ENCODE assay signal across 24 mouse cellular contexts in genomic region chr9:99492634-99493200, GRCm38 (mm10). TPM values are rescaled to one million over a fixed set of nuclear protein-coding genes. Genes with fewer than 3 reads are reported as not detected.
A peak's percentile ranks its signal among the peaks of the same experiment; 100 is the strongest.
DNase-seq lines count a peak whose midpoint lies in the region; ATAC-seq and TF ChIP-seq lines count a peak whose summit lies in the region.
"Had no signal": no experiment of that assay in that cellular context is flagged by ENCODE, and none has a peak within 500 bp of the region (broad histone marks: within the 10 kb centered on the region; RNA-seq: fewer than 3 reads in every experiment).

No protein-coding gene starts in this region.

- ATAC-seq in common myeloid progenitor, adult 5-6 weeks (replicated peaks; ENCODE audit: low read depth, poor library complexity, severe bottlenecking), result peak; percentile 74
- ATAC-seq in megakaryocyte, adult 5-6 weeks (ENCODE audit: poor library complexity, severe bottlenecking), result 0 out of 2 replicates have a peak, but pooled peaks have one; percentile 37
- ATAC-seq: forebrain, embryonic 16.5 days; intestine, embryonic 15.5 days had no signal

- TF ChIP-seq POLR2A in cerebellum, adult 2 months (IDR thresholded peaks at IDR 0.05; ENCODE audit: borderline replicate concordance, insufficient read depth, low read length), result no peak

- DNase-seq in A20 (ENCODE audit: low read depth, low spot score), result peak; percentile 21
- DNase-seq in cerebellum, adult 2 months, result no peak
- DNase-seq in layer of hippocampus, adult 9-11 months, result no peak
- no peak for DNase-seq in cerebellum, adult 18-20 months
- DNase-seq: adrenal gland, postnatal 10 days; cerebellum, adult 8-10 months; cerebellum, postnatal 14 days; gastrocnemius, postnatal 14 days; heart, adult 18-20 months; heart, postnatal 10 days had no signal

- no peak for TF ChIP-seq CTCF in cerebellum, adult 2 months (IDR thresholded peaks at IDR 0.05; ENCODE audit: borderline replicate concordance, insufficient read depth, low read depth, low read length)

- no peaks in the 10 kb centered on the region for H3K27me3 ChIP-seq in cerebellum, adult 2 months (ENCODE audit: control insufficient read depth, insufficient read depth, low read length)
- H3K27me3 ChIP-seq: embryonic facial prominence, embryonic 12.5 days; forebrain, embryonic 12.5 days; intestine, embryonic 15.5 days had no signal

- no peak overlapping the region for H3K27ac ChIP-seq in cerebellum, adult 2 months (ENCODE audit: insufficient read depth, low read length)
- H3K27ac ChIP-seq: embryonic facial prominence, embryonic 12.5 days; forebrain, embryonic 12.5 days; heart, embryonic 10.5 days; hindbrain, embryonic 10.5 days; hindbrain, embryonic 14.5 days; intestine, embryonic 15.5 days had no signal

- 67% methylated on average over 10 of the region's 10 CpGs for WGBS in cerebellum, adult 2 months

- no peaks in the 10 kb centered on the region for H3K4me1 ChIP-seq in cerebellum, adult 2 months (ENCODE audit: control insufficient read depth, insufficient read depth, low read length)
- H3K4me1 ChIP-seq: embryonic facial prominence, embryonic 12.5 days; forebrain, embryonic 12.5 days; heart, embryonic 10.5 days; hindbrain, embryonic 10.5 days; intestine, embryonic 15.5 days had no signal

- no peak overlapping the region for H3K4me3 ChIP-seq in cerebellum, adult 2 months (replicated peaks; ENCODE audit: insufficient read depth, low read depth, low read length)
- H3K4me3 ChIP-seq: embryonic facial prominence, embryonic 12.5 days; forebrain, embryonic 12.5 days; heart, embryonic 10.5 days; hindbrain, embryonic 10.5 days; intestine, embryonic 15.5 days had no signal

RNA-seq across cellular contexts. Expression of gene Nme9, which starts 41.4 kb away (rescaled TPM):
- not detected in 2 replicates for total RNA-seq in common myeloid progenitor, adult 5-6 weeks (2017)
- not detected in 2 replicates for total RNA-seq in megakaryocyte, adult 5-6 weeks (2015)
- not detected in 2 replicates for total RNA-seq in megakaryocyte, adult 5-6 weeks (2017)
- 0.15 and 0.49 TPM in 2 replicates for polyA plus RNA-seq in cerebellum, adult 2 months (2012; rRNA removed)
- total RNA-seq: adrenal gland, postnatal 10 days; adrenal gland, postnatal 4 days; gastrocnemius, adult 18-20 months; gastrocnemius, postnatal 14 days; heart, postnatal 10 days had no signal
- polyA plus RNA-seq: C2C12; embryonic facial prominence, embryonic 12.5 days; heart, embryonic 10.5 days; heart, embryonic 14.5 days had no signal

RNA-seq across cellular contexts. Expression of gene Mras, which starts 55.5 kb away (rescaled TPM):
- total RNA-seq in common myeloid progenitor, adult 5-6 weeks (2017), result 0.82 TPM in 1 of 2 replicates, not detected in the other
- 0.50 and 1.6 TPM in 2 replicates for total RNA-seq in megakaryocyte, adult 5-6 weeks (2015)
- 0.41 and 0.48 TPM in 2 replicates for total RNA-seq in megakaryocyte, adult 5-6 weeks (2017)
- polyA plus RNA-seq in cerebellum, adult 2 months (2012; rRNA removed), result 68.9 and 81.5 TPM in 2 replicates
- total RNA-seq: MEL had no signal
